Mouse (Mus musculus) forebrain, embryonic 12.5 days (tissue): ENCODE measurements around the gene Nup62. TPM values are rescaled to one million over a fixed set of nuclear protein-coding genes. Genes with fewer than 3 reads are reported as not detected.
"Not testable (repeated sequence)": the region's sequence is repeated elsewhere in the genome, so short reads cannot be mapped to it uniquely, and the experiment has no call there.

Experiments
- ATAC-seq: fragments of 200-750 bp; cut with Nextera tagmentation; 2 replicates; pipeline ENCODE4 v1.8.0; 2017; ENCODE audit warnings: moderate TSS enrichment; ENCODE audit not compliant: low FRiP score
- H3K27ac ChIP-seq: fragments of 300-500 bp; sonication (generic); 2 replicates; pipeline ENCODE4 v1.5.1; 2016; ENCODE audit warnings: mild to moderate bottlenecking
- H3K27me3 ChIP-seq: fragments of 300-500 bp; sonication (generic); 2 replicates; pipeline ENCODE4 v1.6.1; 2016; ENCODE audit warnings: mild to moderate bottlenecking
- H3K36me3 ChIP-seq: fragments of 300-500 bp; sonication (generic); replicated peaks from 2 replicates; pipeline ENCODE4 v1.6.1; 2016; ENCODE audit warnings: mild to moderate bottlenecking
- H3K4me1 ChIP-seq: fragments of 300-500 bp; sonication (generic); 2 replicates; pipeline ENCODE4 v1.6.1; 2016
- H3K4me2 ChIP-seq: fragments of 300-500 bp; sonication (generic); 2 replicates; pipeline ENCODE4 v1.6.1; 2016; ENCODE audit warnings: mild to moderate bottlenecking, moderate library complexity
- H3K4me3 ChIP-seq: fragments of 300-500 bp; sonication (generic); replicated peaks from 2 replicates; pipeline ENCODE4 v1.5.1; 2016; ENCODE audit warnings: mild to moderate bottlenecking
- H3K9ac ChIP-seq: fragments of 300-500 bp; sonication (generic); 2 replicates; pipeline ENCODE4 v1.6.1; 2016; ENCODE audit warnings: mild to moderate bottlenecking
- H3K9me3 ChIP-seq: fragments of 300-500 bp; sonication (generic); 2 replicates; pipeline ENCODE4 v1.6.1; 2016
- WGBS: fragments of 180-500 bp; shearing (Covaris S2); methylation state at CpG from one replicate; pipeline ENCODE4 v1.1.7; 2016; 5-methylcytosine and 5-hydroxymethylcytosine counted together
- microRNA counts: library from miRNA; unstranded; fragments of <30 nt; microRNA quantifications from one replicate; lab custom pipeline; 2017
- microRNA-seq: library from miRNA; unstranded; fragments of <30 nt; microRNA quantifications from one replicate; pipeline ENCODE4, GENCODE M21; 2017
- polyA plus RNA-seq: library from polyadenylated mRNA; unstranded; fragments of >200 nt; fragmentation: Nextera tagmentation; extraction: Ambion mirVana; gene quantifications from 2 replicates; pipeline ENCODE4 v1.2.1, GENCODE M21; 2016

Nup62 gene
- polyA plus RNA-seq, 1 experiment from 2014 or later = 94.6 TPM

- Histone ChIP-seq H3K4me2 (peak overlapping the region; percentile 96), H3K9me3 (no peaks in the 10 kb centered on the region), H3K36me3 (peaks cover 18% of the 10 kb centered on the region), H3K4me1 (peaks cover 42% of the 10 kb centered on the region), H3K27ac (peak overlapping the region; percentile 100), H3K27me3 (no peaks in the 10 kb centered on the region), H3K9ac (0 out of 2 replicates have a peak overlapping the region, but pooled peaks have one; percentile 7), H3K4me3 (peak overlapping the region; percentile 76)
- 77% methylated on average over 6 of the region's 6 CpGs for WGBS
- no peak for ATAC-seq
These were observed 54.7 kb downstream of the Nup62 start for GRCm38 (mm10) chr7:44870614-44871013.

GRCm38 (mm10) chr7:44871181-44871580, 55.3 kb downstream of the Nup62 start:
- H3K27me3 ChIP-seq = no peaks in the 10 kb centered on the region
- peaks cover 19% of the 10 kb centered on the region for H3K36me3 ChIP-seq
- no peaks in the 10 kb centered on the region for H3K9me3 ChIP-seq
- no peak overlapping the region for H3K4me2 ChIP-seq
- 48% methylated on average over 1 of the region's 1 CpGs for WGBS
- no peak overlapping the region; the same call in 1 of the 2 replicates for H3K4me3 ChIP-seq
- peaks cover 36% of the 10 kb centered on the region for H3K4me1 ChIP-seq
- peak overlapping the region; percentile 42; the same call in 1 of the 2 replicates for H3K27ac ChIP-seq
- no peak for ATAC-seq
- H3K9ac ChIP-seq = no peak overlapping the region; the same call in 1 of the 2 replicates

GRCm38 (mm10) chr7:44871774-44872173, 55.9 kb downstream of the Nup62 start:
- Histone ChIP-seq H3K36me3 (peaks cover 19% of the 10 kb centered on the region), H3K4me1 (peaks cover 30% of the 10 kb centered on the region)
- not testable (repeated sequence) for H3K27me3 ChIP-seq, H3K9ac ChIP-seq, ATAC-seq, H3K4me3 ChIP-seq, H3K9me3 ChIP-seq, H3K27ac ChIP-seq, H3K4me2 ChIP-seq
- 90% methylated on average over 2 of the region's 2 CpGs for WGBS

GRCm38 (mm10) chr7:44877833-44878232, 61.9 kb downstream of the Nup62 start:
- H3K36me3 ChIP-seq = peaks cover 70% of the 10 kb centered on the region
- H3K4me1 ChIP-seq = peaks cover 1% of the 10 kb centered on the region; the same call in 1 of the 2 replicates
- H3K9ac ChIP-seq = no peak overlapping the region
- H3K4me2 ChIP-seq = no peak overlapping the region
- 91% methylated on average over 14 of the region's 14 CpGs for WGBS
- no peak overlapping the region for H3K4me3 ChIP-seq
- no peaks in the 10 kb centered on the region for H3K27me3 ChIP-seq
- no peak for ATAC-seq
- no peak overlapping the region for H3K27ac ChIP-seq
- no peaks in the 10 kb centered on the region for H3K9me3 ChIP-seq

MicroRNAs encoded within 50 kb of the gene (microRNA counts, 519-probe panel; counts per million panel counts)
- microRNA mmu-miR-707 (lab: Ali Mortazavi, UCI) = not detected

Small RNA genes lying within 50 kb of the gene (microRNA-seq; reads per million reads assigned to microRNA genes)
- not detected for gene Mir707

Other genes starting within 250 kb of the Nup62 start
- gene Napsa, start 243.7 kb upstream of the Nup62 start, polyA plus RNA-seq = 0.38 and 0.51 TPM in 2 replicates
- gene Kcnc3, start 225.4 kb upstream of the Nup62 start, polyA plus RNA-seq = 1.7 and 1.9 TPM in 2 replicates
- 2.1 and 2.3 TPM in 2 replicates for gene Myh14, start 145.2 kb upstream of the Nup62 start, polyA plus RNA-seq
- gene Izumo2, start 107.3 kb upstream of the Nup62 start, polyA plus RNA-seq = not detected in 2 replicates
- gene Vrk3, start 67.7 kb upstream of the Nup62 start, polyA plus RNA-seq = 39.1 and 42.0 TPM in 2 replicates
- gene Zfp473, start 65.0 kb upstream of the Nup62 start, polyA plus RNA-seq = 2.3 and 2.4 TPM in 2 replicates
- 2.3 and 2.5 TPM in 2 replicates for gene Il4i1, start 299 bp downstream of the Nup62 start, polyA plus RNA-seq
- gene Atf5, start 570 bp downstream of the Nup62 start, polyA plus RNA-seq = 6.9 and 7.1 TPM in 2 replicates
- 95.2 and 96.0 TPM in 2 replicates for gene Akt1s1, start 32.9 kb downstream of the Nup62 start, polyA plus RNA-seq
- 80.7 and 83.8 TPM in 2 replicates for gene Tbc1d17, start 33.0 kb downstream of the Nup62 start, polyA plus RNA-seq
- 37.8 and 39.1 TPM in 2 replicates for gene Pnkp, start 41.1 kb downstream of the Nup62 start, polyA plus RNA-seq
- 595 and 609 TPM in 2 replicates for gene Ptov1, start 53.7 kb downstream of the Nup62 start, polyA plus RNA-seq
- gene Med25, start 76.6 kb downstream of the Nup62 start, polyA plus RNA-seq = 172 and 178 TPM in 2 replicates
- 27.4 and 28.7 TPM in 2 replicates for gene Fuz, start 80.0 kb downstream of the Nup62 start, polyA plus RNA-seq
- 85.8 and 94.4 TPM in 2 replicates for gene Ap2a1, start 113.4 kb downstream of the Nup62 start, polyA plus RNA-seq
- 0.27 TPM in 1 of 2 replicates, not detected in the other for gene Tsks, start 127.1 kb downstream of the Nup62 start, polyA plus RNA-seq
- gene Cpt1c, start 158.8 kb downstream of the Nup62 start, polyA plus RNA-seq = 35.1 and 38.1 TPM in 2 replicates
- gene Prmt1, start 170.5 kb downstream of the Nup62 start, polyA plus RNA-seq = 585 and 631 TPM in 2 replicates
- gene Irf3, start 181.6 kb downstream of the Nup62 start, polyA plus RNA-seq = 72.4 and 73.0 TPM in 2 replicates
- gene Bcl2l12, start 182.6 kb downstream of the Nup62 start, polyA plus RNA-seq = 57.8 and 66.4 TPM in 2 replicates
- 47.4 and 52.0 TPM in 2 replicates for gene Scaf1, start 200.3 kb downstream of the Nup62 start, polyA plus RNA-seq
- gene Rras, start 201.9 kb downstream of the Nup62 start, polyA plus RNA-seq = 11.4 and 13.8 TPM in 2 replicates
- 13.1 and 13.6 TPM in 2 replicates for gene Prr12, start 236.8 kb downstream of the Nup62 start, polyA plus RNA-seq
- 53.7 and 54.4 TPM in 2 replicates for gene Nosip, start 246.3 kb downstream of the Nup62 start, polyA plus RNA-seq
- gene Prrg2, start 246.6 kb downstream of the Nup62 start, polyA plus RNA-seq = 17.1 and 18.2 TPM in 2 replicates